Mouse (Mus musculus) WW6 (cell line): ENCODE data around the gene Alg13.
A peak's percentile ranks its signal among the peaks of the same experiment; 100 is the strongest.

Experiments used
- DNase-seq: peaks from one replicate; pipeline ENCODE4 v3.0.0-alpha.2; 2013; ENCODE audit warnings: low read depth, low spot score

Gene Alg13

GRCm38 (mm10) chrX:144317548-144318163 is at the start of gene Alg13:
Gene Alg13 (plus strand): TSS chrX:144317804.
- DNase-seq = no peak

- DNase-seq = peak; percentile 14
These were observed 49.0 kb upstream of the Alg13 start for GRCm38 (mm10) chrX:144268606-144269005.

GRCm38 (mm10) chrX:144301476-144301875 is 16.1 kb upstream of the Alg13 start:
- DNase-seq = no peak

GRCm38 (mm10) chrX:144305659-144306058 is 11.9 kb upstream of the Alg13 start:
- no peak for DNase-seq

- no peak for DNase-seq
These were observed 3.6 kb upstream of the Alg13 start for GRCm38 (mm10) chrX:144314041-144314440.

- no peak for DNase-seq
These were observed 2.6 kb upstream of the Alg13 start for GRCm38 (mm10) chrX:144315028-144315427.

GRCm38 (mm10) chrX:144316004-144316403 is 1.6 kb upstream of the Alg13 start:
- DNase-seq = no peak

- DNase-seq = no peak
These were observed 768 bp downstream of the Alg13 start for GRCm38 (mm10) chrX:144318164-144318979.

GRCm38 (mm10) chrX:144319366-144319765 is 1.8 kb downstream of the Alg13 start:
- no peak for DNase-seq

GRCm38 (mm10) chrX:144325375-144325774 is 7.8 kb downstream of the Alg13 start:
- no peak for DNase-seq

GRCm38 (mm10) chrX:144335332-144336015 is 17.9 kb downstream of the Alg13 start:
- DNase-seq = no peak

GRCm38 (mm10) chrX:144337938-144338337 is 20.3 kb downstream of the Alg13 start:
- no peak for DNase-seq

- DNase-seq = no peak
These were observed 20.8 kb downstream of the Alg13 start for GRCm38 (mm10) chrX:144338355-144338754.

- DNase-seq = no peak
These were observed 56.6 kb downstream of the Alg13 start for GRCm38 (mm10) chrX:144374196-144374595.

GRCm38 (mm10) chrX:144403526-144403925 is 85.9 kb downstream of the Alg13 start:
- peak; percentile 9 for DNase-seq

- DNase-seq = no peak
These were observed 90.4 kb downstream of the Alg13 start for GRCm38 (mm10) chrX:144408036-144408435.

GRCm38 (mm10) chrX:144420259-144420658 is 102.7 kb downstream of the Alg13 start:
- no peak for DNase-seq

GRCm38 (mm10) chrX:144421091-144421490 is 103.5 kb downstream of the Alg13 start:
- no peak for DNase-seq

GRCm38 (mm10) chrX:144423848-144424247 is 106.2 kb downstream of the Alg13 start:
- no peak for DNase-seq
